Mouse (Mus musculus) limb, embryonic 11.5 days (tissue): ENCODE results near the gene Terb2. TPM values are rescaled to one million over a fixed set of nuclear protein-coding genes. Genes with fewer than 3 reads are reported as not detected.

Source experiments
- ATAC-seq: fragments of 200-750 bp; cut with Nextera tagmentation; 2 replicates; pipeline ENCODE4 v1.8.0; 2017; ENCODE audit warnings: low read depth; ENCODE audit not compliant: insufficient number of reproducible peaks, low FRiP score, low TSS enrichment
- DNase-seq: peaks from one replicate; pipeline ENCODE4 v3.0.0-alpha.2; 2015; ENCODE audit warnings: low spot score
- H3K27ac ChIP-seq: fragments of 300-500 bp; sonication (generic); replicated peaks from 2 replicates; pipeline ENCODE4 v1.5.1; 2014; ENCODE audit warnings: low read depth, mild to moderate bottlenecking, low read length
- H3K27me3 ChIP-seq: fragments of 300-500 bp; sonication (generic); 2 replicates; pipeline ENCODE4 v1.6.1; 2014; ENCODE audit warnings: mild to moderate bottlenecking, low read length, mixed read lengths; ENCODE audit not compliant: control insufficient read depth, insufficient read depth
- H3K36me3 ChIP-seq: fragments of 300-500 bp; sonication (generic); 2 replicates; pipeline ENCODE4 v1.6.1; 2014; ENCODE audit warnings: mild to moderate bottlenecking, low read length, moderate library complexity, mixed read lengths; ENCODE audit not compliant: control insufficient read depth, insufficient read depth
- H3K4me1 ChIP-seq: fragments of 300-500 bp; sonication (generic); 2 replicates; pipeline ENCODE4 v1.6.1; 2014; ENCODE audit warnings: low read length, mixed read lengths; ENCODE audit not compliant: control insufficient read depth, insufficient read depth
- H3K4me2 ChIP-seq: fragments of 300-500 bp; sonication (generic); 2 replicates; pipeline ENCODE4 v1.6.1; 2014; ENCODE audit warnings: low read depth, mild to moderate bottlenecking, moderate library complexity; ENCODE audit not compliant: severe bottlenecking
- H3K4me3 ChIP-seq: fragments of 300-500 bp; sonication (generic); 2 replicates; pipeline ENCODE4 v1.5.1; 2014; ENCODE audit warnings: low read depth, low read length
- H3K9ac ChIP-seq: fragments of 300-500 bp; sonication (generic); 2 replicates; pipeline ENCODE4 v1.6.1; 2014; ENCODE audit warnings: mild to moderate bottlenecking, low read length
- H3K9me3 ChIP-seq: fragments of 300-500 bp; sonication (generic); 2 replicates; pipeline ENCODE4 v1.6.1; 2016; ENCODE audit warnings: low read length; ENCODE audit not compliant: control insufficient read depth
- WGBS: fragments of 180-500 bp; shearing (Covaris S2); extraction: QIAGEN DNeasy Blood & Tissue Kit; methylation state at CpG from one replicate; pipeline ENCODE4 v1.1.7; 2014; 5-methylcytosine and 5-hydroxymethylcytosine counted together
- polyA plus RNA-seq: library from polyadenylated mRNA; unstranded; fragments of >200 nt; fragmentation: Nextera tagmentation; extraction: Ambion mirVana; gene quantifications from 2 replicates; pipeline ENCODE4 v1.2.1, GENCODE M21; 2014

Terb2 gene
- polyA plus RNA-seq, 1 experiment from 2014 or later, result not detected

GRCm38 (mm10) chr2:122148242-122148917 lies 37.7 kb upstream of the Terb2 start:
- H3K9me3 ChIP-seq, result no peaks in the 10 kb centered on the region
- peak; percentile 28 for DNase-seq

GRCm38 (mm10) chr2:122149316-122149715 lies 36.8 kb upstream of the Terb2 start:
- Histone ChIP-seq H3K27ac (no peak overlapping the region), H3K9ac (no peak overlapping the region), H3K4me1 (no peaks in the 10 kb centered on the region), H3K4me2 (no peak overlapping the region; the same call in 1 of the 2 replicates), H3K4me3 (no peak overlapping the region), H3K36me3 (no peaks in the 10 kb centered on the region; the same call in 1 of the 2 replicates), H3K27me3 (no peaks in the 10 kb centered on the region), H3K9me3 (no peaks in the 10 kb centered on the region)
- 94% methylated on average over 6 of the region's 6 CpGs for WGBS
- ATAC-seq (no peak), DNase-seq (no peak)

More at GRCm38 (mm10) chr2:122148242-122148917, 37.7 kb upstream of the Terb2 start:
- Histone ChIP-seq H3K4me3 (peak overlapping the region; percentile 56), H3K9ac (peak overlapping the region; percentile 67), H3K4me2 (peak overlapping the region; percentile 64), H3K4me1 (no peaks in the 10 kb centered on the region), H3K36me3 (no peaks in the 10 kb centered on the region; the same call in 1 of the 2 replicates), H3K27me3 (no peaks in the 10 kb centered on the region), H3K27ac (no peak overlapping the region)
- ATAC-seq, result no peak
- WGBS, result 41% methylated on average over 18 of the region's 18 CpGs

GRCm38 (mm10) chr2:122149716-122150115 lies 36.4 kb upstream of the Terb2 start:
- H3K4me2 ChIP-seq, result no peak overlapping the region
- H3K9ac ChIP-seq, result no peak overlapping the region
- H3K27ac ChIP-seq, result no peak overlapping the region
- ATAC-seq (no peak), DNase-seq (no peak)
- no peak overlapping the region for H3K4me3 ChIP-seq
- H3K9me3 ChIP-seq, result no peaks in the 10 kb centered on the region
- H3K27me3 ChIP-seq, result no peaks in the 10 kb centered on the region
- H3K4me1 ChIP-seq, result no peaks in the 10 kb centered on the region
- no peaks in the 10 kb centered on the region; the same call in 1 of the 2 replicates for H3K36me3 ChIP-seq
- WGBS, result 80% methylated on average over 3 of the region's 3 CpGs

- H3K9me3 ChIP-seq, result no peaks in the 10 kb centered on the region
- 85% methylated on average over 1 of the region's 1 CpGs for WGBS
- ATAC-seq (no peak), DNase-seq (no peak)
- no peak overlapping the region for H3K4me2 ChIP-seq
- no peak overlapping the region for H3K27ac ChIP-seq
- H3K9ac ChIP-seq, result no peak overlapping the region
- no peaks in the 10 kb centered on the region for H3K27me3 ChIP-seq
- H3K36me3 ChIP-seq, result no peaks in the 10 kb centered on the region; the same call in 1 of the 2 replicates
- no peak overlapping the region for H3K4me3 ChIP-seq
- H3K4me1 ChIP-seq, result no peaks in the 10 kb centered on the region
These were observed 34.9 kb upstream of the Terb2 start for GRCm38 (mm10) chr2:122151221-122151620.

- ATAC-seq (no peak), DNase-seq (no peak)
- no peaks in the 10 kb centered on the region for H3K27me3 ChIP-seq
- H3K9ac ChIP-seq, result no peak overlapping the region
- no peaks in the 10 kb centered on the region for H3K9me3 ChIP-seq
- no peak overlapping the region for H3K4me3 ChIP-seq
- 87% methylated on average over 3 of the region's 3 CpGs for WGBS
- H3K4me2 ChIP-seq, result no peak overlapping the region
- H3K4me1 ChIP-seq, result no peaks in the 10 kb centered on the region
- no peak overlapping the region for H3K27ac ChIP-seq
- no peaks in the 10 kb centered on the region; the same call in 1 of the 2 replicates for H3K36me3 ChIP-seq
These were observed 33.2 kb upstream of the Terb2 start for GRCm38 (mm10) chr2:122152850-122153249.

GRCm38 (mm10) chr2:122153681-122154365 lies 32.2 kb upstream of the Terb2 start:
- no peaks in the 10 kb centered on the region; the same call in 1 of the 2 replicates for H3K36me3 ChIP-seq
- WGBS, result 81% methylated on average over 6 of the region's 7 CpGs
- H3K4me3 ChIP-seq, result no peak overlapping the region
- no peak overlapping the region for H3K4me2 ChIP-seq
- no peak overlapping the region for H3K27ac ChIP-seq
- DNase-seq, result no peak
- no peak for ATAC-seq
- H3K27me3 ChIP-seq, result no peaks in the 10 kb centered on the region
- H3K9ac ChIP-seq, result no peak overlapping the region
- H3K4me1 ChIP-seq, result no peaks in the 10 kb centered on the region; the same call in 1 of the 2 replicates
- no peaks in the 10 kb centered on the region for H3K9me3 ChIP-seq

GRCm38 (mm10) chr2:122154479-122154878 lies 31.6 kb upstream of the Terb2 start:
- no peak overlapping the region for H3K9ac ChIP-seq
- H3K4me3 ChIP-seq, result no peak overlapping the region
- H3K36me3 ChIP-seq, result no peaks in the 10 kb centered on the region; the same call in 1 of the 2 replicates
- no peaks in the 10 kb centered on the region; the same call in 1 of the 2 replicates for H3K4me1 ChIP-seq
- no peaks in the 10 kb centered on the region for H3K9me3 ChIP-seq
- H3K27me3 ChIP-seq, result no peaks in the 10 kb centered on the region
- 93% methylated on average over 2 of the region's 2 CpGs for WGBS
- DNase-seq (no peak), ATAC-seq (no peak)
- no peak overlapping the region for H3K4me2 ChIP-seq
- no peak overlapping the region for H3K27ac ChIP-seq

- Histone ChIP-seq H3K9me3 (no peaks in the 10 kb centered on the region), H3K9ac (no peak overlapping the region), H3K27me3 (no peaks in the 10 kb centered on the region), H3K4me3 (no peak overlapping the region), H3K27ac (no peak overlapping the region), H3K36me3 (no peaks in the 10 kb centered on the region; the same call in 1 of the 2 replicates), H3K4me1 (no peaks in the 10 kb centered on the region; the same call in 1 of the 2 replicates), H3K4me2 (no peak overlapping the region)
- ATAC-seq (no peak), DNase-seq (no peak)
- WGBS, result 80% methylated on average over 2 of the region's 2 CpGs
These were observed 30.8 kb upstream of the Terb2 start for GRCm38 (mm10) chr2:122155292-122155691.
